Mouse (Mus musculus) hindbrain, embryonic 15.5 days (tissue): ENCODE data around the gene Becn1. TPM values are rescaled to one million over a fixed set of nuclear protein-coding genes. Genes with fewer than 3 reads are reported as not detected.

ENCODE experiments used
- ATAC-seq: fragments of 200-750 bp; cut with Nextera tagmentation; 2 replicates; pipeline ENCODE4 v1.8.0; 2017; ENCODE audit warnings: low read depth, moderate number of reproducible peaks, moderate TSS enrichment; ENCODE audit not compliant: low FRiP score
- H3K27ac ChIP-seq: fragments of 300-500 bp; sonication (generic); replicated peaks from 2 replicates; pipeline ENCODE4 v1.5.1; 2015; ENCODE audit warnings: mild to moderate bottlenecking, inconsistent platforms
- H3K27me3 ChIP-seq: fragments of 300-500 bp; sonication (generic); 2 replicates; pipeline ENCODE4 v1.6.1; 2015; ENCODE audit warnings: control low read depth, inconsistent platforms
- H3K36me3 ChIP-seq: fragments of 300-500 bp; sonication (generic); 2 replicates; pipeline ENCODE4 v1.6.1; 2015; ENCODE audit warnings: control low read depth, inconsistent platforms
- H3K4me1 ChIP-seq: fragments of 300-500 bp; sonication (generic); replicated peaks from 2 replicates; pipeline ENCODE4 v1.6.1; 2015; ENCODE audit warnings: control low read depth, inconsistent platforms
- H3K4me2 ChIP-seq: fragments of 300-500 bp; sonication (generic); 2 replicates; pipeline ENCODE4 v1.6.1; 2015; ENCODE audit warnings: moderate library complexity, mild to moderate bottlenecking, inconsistent platforms
- H3K4me3 ChIP-seq: fragments of 300-500 bp; sonication (generic); 2 replicates; pipeline ENCODE4 v1.5.1; 2015; ENCODE audit warnings: mild to moderate bottlenecking, inconsistent platforms
- H3K9ac ChIP-seq: fragments of 300-500 bp; sonication (generic); 2 replicates; pipeline ENCODE4 v1.6.1; 2015; ENCODE audit warnings: inconsistent platforms
- H3K9me3 ChIP-seq: fragments of 300-500 bp; sonication (generic); 2 replicates; pipeline ENCODE4 v1.6.1; 2016; ENCODE audit warnings: control low read depth, inconsistent platforms
- WGBS: fragments of 180-500 bp; shearing (Covaris S2); methylation state at CpG from one replicate; pipeline ENCODE4 v1.1.7; 2015; 5-methylcytosine and 5-hydroxymethylcytosine counted together
- polyA plus RNA-seq: library from polyadenylated mRNA; unstranded; fragments of >200 nt; fragmentation: Nextera tagmentation; extraction: Ambion mirVana; gene quantifications from 2 replicates; pipeline ENCODE4 v1.2.1, GENCODE M21; 2015

Gene Becn1
- polyA plus RNA-seq, 1 experiment from 2014 or later = 173 TPM

DNA sequence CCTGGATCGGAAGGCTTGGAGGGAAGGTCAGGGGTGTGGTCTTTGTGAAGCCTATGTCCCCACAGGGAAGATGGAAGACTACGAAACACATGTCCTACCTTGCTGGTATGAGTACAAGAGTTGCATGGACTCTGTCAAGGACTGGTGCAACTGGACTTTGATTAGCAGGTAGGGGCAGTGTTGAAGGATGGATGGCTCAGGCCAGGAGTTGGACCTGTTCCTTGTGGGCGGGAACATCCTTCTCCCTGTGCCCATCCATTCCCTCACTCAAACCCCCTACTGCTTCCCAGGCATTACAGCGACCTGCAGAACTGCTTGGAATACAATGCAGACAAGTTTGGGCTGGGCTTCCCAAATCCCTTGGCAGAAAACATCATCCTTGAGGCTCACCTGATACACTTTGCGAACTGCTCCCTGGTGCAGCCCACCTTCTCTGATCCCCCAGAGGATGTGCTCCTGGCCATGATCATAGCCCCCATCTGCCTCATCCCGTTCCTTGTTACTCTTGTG is 54.5 kb downstream of the Becn1 start:
- H3K4me1 ChIP-seq = peaks cover 18% of the 10 kb centered on the region
- no peaks in the 10 kb centered on the region for H3K9me3 ChIP-seq
- 82% methylated on average over 6 of the region's 6 CpGs for WGBS
- no peak for ATAC-seq
- H3K9ac ChIP-seq = no peak overlapping the region
- peak overlapping the region; percentile 99 for H3K4me2 ChIP-seq
- H3K27me3 ChIP-seq = peaks cover 34% of the 10 kb centered on the region
- peak overlapping the region; percentile 67 for H3K4me3 ChIP-seq
- no peaks in the 10 kb centered on the region for H3K36me3 ChIP-seq
- H3K27ac ChIP-seq = no peak overlapping the region

GRCm38 (mm10) chr11:101246702-101247012 is 55.4 kb downstream of the Becn1 start:
- Histone ChIP-seq H3K4me2 (peak overlapping the region; percentile 99), H3K36me3 (no peaks in the 10 kb centered on the region), H3K4me3 (peak overlapping the region; percentile 67), H3K9ac (peak overlapping the region; percentile 82), H3K9me3 (no peaks in the 10 kb centered on the region), H3K27me3 (peaks cover 34% of the 10 kb centered on the region), H3K4me1 (peaks cover 16% of the 10 kb centered on the region), H3K27ac (peak overlapping the region; percentile 73)
- 0 out of 2 replicates have a peak, but pooled peaks have one; percentile 36 for ATAC-seq
- 3% methylated on average over 7 of the region's 7 CpGs for WGBS

DNA sequence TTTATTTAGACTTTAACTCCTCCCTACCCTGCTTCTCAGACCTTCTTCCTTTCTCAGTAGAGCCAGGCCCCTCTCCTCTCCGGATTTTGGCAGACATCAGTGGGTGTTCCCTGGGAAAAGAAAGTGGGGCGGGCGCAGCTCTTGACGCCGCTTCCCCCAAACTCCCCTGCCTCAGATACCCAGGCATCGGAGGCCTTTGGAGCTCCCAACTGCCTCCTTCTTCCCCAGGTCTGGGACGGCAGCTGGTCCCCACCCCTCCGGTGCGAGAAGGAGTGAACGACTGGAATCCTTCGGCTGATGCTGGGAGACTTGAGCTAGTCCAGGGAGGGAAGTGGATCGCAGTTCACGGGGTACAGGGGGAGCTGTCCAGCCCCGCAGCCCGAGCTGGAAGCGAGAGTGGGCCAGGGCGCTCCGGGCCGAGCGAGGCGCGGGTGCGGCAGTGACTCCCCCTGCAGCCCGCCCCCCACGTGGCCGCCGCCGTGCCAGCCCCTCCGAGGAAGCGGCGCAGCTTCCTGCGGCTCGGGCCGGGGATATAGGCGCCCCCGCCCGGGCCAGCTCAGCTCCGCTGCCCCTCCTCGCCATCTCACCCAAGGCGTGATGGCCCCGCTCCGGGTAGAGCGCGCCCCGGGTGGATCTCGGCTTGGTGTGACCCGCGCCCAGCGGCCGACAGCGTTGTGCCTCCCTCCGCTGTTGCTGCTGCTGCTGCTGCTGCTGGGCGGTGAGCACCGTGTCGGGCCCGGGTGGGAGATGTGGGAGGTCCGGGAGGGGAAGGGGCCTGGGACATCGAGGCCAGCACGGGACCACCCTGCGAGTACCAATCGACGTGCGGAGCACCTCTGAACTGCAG is 56.0 kb downstream of the Becn1 start, which contains the start of gene Ramp2:
Ramp2 (plus strand) TSS at position 174 of the 847 bp plus-strand sequence.
- Histone ChIP-seq H3K27me3 (peaks cover 34% of the 10 kb centered on the region), H3K27ac (peak within 1 kb of the TSS; percentile 73), H3K4me2 (peak within 1 kb of the TSS; percentile 99), H3K4me3 (peak within 1 kb of the TSS; percentile 67), H3K9ac (peak within 1 kb of the TSS; percentile 82), H3K9me3 (no peaks in the 10 kb centered on the region), H3K36me3 (no peaks in the 10 kb centered on the region), H3K4me1 (peaks cover 16% of the 10 kb centered on the region)
- under 1% methylated on average over 42 of the region's 63 CpGs for WGBS
- ATAC-seq = peak; percentile 81

GRCm38 (mm10) chr11:101245071-101245470 is 57.0 kb downstream of the Becn1 start:
- H3K27me3 ChIP-seq = peaks cover 34% of the 10 kb centered on the region
- no peaks in the 10 kb centered on the region for H3K36me3 ChIP-seq
- H3K4me1 ChIP-seq = peaks cover 16% of the 10 kb centered on the region
- no peak overlapping the region for H3K4me3 ChIP-seq
- no peak overlapping the region for H3K9ac ChIP-seq
- no peak overlapping the region for H3K27ac ChIP-seq
- ATAC-seq = no peak
- WGBS = 41% methylated on average over 4 of the region's 4 CpGs
- H3K9me3 ChIP-seq = no peaks in the 10 kb centered on the region
- peak overlapping the region; percentile 99; the same call in 1 of the 2 replicates for H3K4me2 ChIP-seq

DNA sequence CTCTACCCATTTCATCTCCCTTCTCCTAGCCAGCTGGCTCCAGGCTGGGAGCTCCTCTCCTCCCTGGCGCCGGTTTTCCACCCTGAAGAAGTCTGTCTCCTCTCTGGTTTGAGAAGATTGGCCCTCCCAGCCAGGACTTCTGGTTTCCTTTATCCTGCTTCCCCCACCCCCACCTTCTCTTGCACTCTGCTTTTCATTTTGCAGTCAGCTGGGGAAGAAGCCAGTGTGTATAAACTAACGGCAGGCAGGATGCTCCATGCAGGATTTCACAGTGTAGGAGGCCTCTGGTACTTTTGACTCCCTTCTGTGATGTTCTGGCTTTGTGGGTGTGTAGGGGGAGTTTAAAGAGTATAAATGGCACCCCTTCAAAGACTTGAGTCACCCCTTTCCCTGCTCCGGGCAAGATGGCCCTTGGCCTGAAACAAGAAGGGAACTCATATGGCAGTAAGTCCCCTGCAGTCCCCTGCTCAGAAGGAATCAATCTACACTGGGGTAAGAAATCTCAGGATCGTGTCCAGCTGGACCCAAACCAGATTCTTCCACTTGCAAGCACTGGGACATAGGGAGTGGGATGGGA is 63.9 kb downstream of the Becn1 start:
- no peaks in the 10 kb centered on the region for H3K9me3 ChIP-seq
- no peak overlapping the region for H3K4me2 ChIP-seq
- no peak overlapping the region for H3K4me3 ChIP-seq
- no peak for ATAC-seq
- no peaks in the 10 kb centered on the region for H3K27me3 ChIP-seq
- 63% methylated on average over 5 of the region's 5 CpGs for WGBS
- H3K27ac ChIP-seq = 0 out of 2 replicates have a peak overlapping the region, but pooled peaks have one; percentile 15
- no peaks in the 10 kb centered on the region for H3K4me1 ChIP-seq
- H3K36me3 ChIP-seq = no peaks in the 10 kb centered on the region
- H3K9ac ChIP-seq = no peak overlapping the region

GRCm38 (mm10) chr11:101236782-101237181 is 65.3 kb downstream of the Becn1 start:
- ATAC-seq = no peak
- WGBS = 94% methylated on average over 5 of the region's 5 CpGs
- Histone ChIP-seq H3K27me3 (no peaks in the 10 kb centered on the region), H3K36me3 (no peaks in the 10 kb centered on the region), H3K27ac (no peak overlapping the region), H3K4me2 (no peak overlapping the region), H3K4me3 (no peak overlapping the region), H3K9me3 (no peaks in the 10 kb centered on the region), H3K4me1 (no peaks in the 10 kb centered on the region), H3K9ac (no peak overlapping the region)

Other genes with a start within 250 kb of the Becn1 start
- 13.0 and 15.5 TPM in 2 replicates for gene Naglu, start 232.3 kb downstream of the Becn1 start, polyA plus RNA-seq
- 0.47 and 0.48 TPM in 2 replicates for gene Hsd17b1, start 223.9 kb downstream of the Becn1 start, polyA plus RNA-seq
- 40.6 and 42.4 TPM in 2 replicates for gene Coasy, start 219.7 kb downstream of the Becn1 start, polyA plus RNA-seq
- gene Mlx, start 215.0 kb downstream of the Becn1 start, polyA plus RNA-seq = 85.1 and 90.0 TPM in 2 replicates
- 21.3 and 22.5 TPM in 2 replicates for gene Psmc3ip, start 206.8 kb downstream of the Becn1 start, polyA plus RNA-seq
- gene Retreg3, start 182.4 kb downstream of the Becn1 start, polyA plus RNA-seq = 23.6 and 25.5 TPM in 2 replicates
- gene Tubg1, start 182.3 kb downstream of the Becn1 start, polyA plus RNA-seq = 78.0 and 79.8 TPM in 2 replicates
- gene Tubg2, start 146.4 kb downstream of the Becn1 start, polyA plus RNA-seq = 48.0 and 53.1 TPM in 2 replicates
- gene Cntnap1, start 131.8 kb downstream of the Becn1 start, polyA plus RNA-seq = 7.5 and 8.0 TPM in 2 replicates
- gene Plekhh3, start 130.9 kb downstream of the Becn1 start, polyA plus RNA-seq = 9.5 and 11.8 TPM in 2 replicates
- 0.63 and 0.70 TPM in 2 replicates for gene Ccr10, start 126.8 kb downstream of the Becn1 start, polyA plus RNA-seq
- gene Ezh1, start 75.8 kb downstream of the Becn1 start, polyA plus RNA-seq = 26.5 and 27.4 TPM in 2 replicates
- 96.5 and 98.8 TPM in 2 replicates for gene Ramp2, start 56.3 kb downstream of the Becn1 start, polyA plus RNA-seq
- gene Vps25, start 48.6 kb downstream of the Becn1 start, polyA plus RNA-seq = 118 and 124 TPM in 2 replicates
- 8.5 and 9.5 TPM in 2 replicates for gene Wnk4, start 41.7 kb downstream of the Becn1 start, polyA plus RNA-seq
- 1.0 and 1.2 TPM in 2 replicates for gene Cntd1, start 23.3 kb downstream of the Becn1 start, polyA plus RNA-seq
- gene Coa3, start 23.2 kb downstream of the Becn1 start, polyA plus RNA-seq = 223 and 225 TPM in 2 replicates
- gene Psme3, start 13.9 kb upstream of the Becn1 start, polyA plus RNA-seq = 115 and 116 TPM in 2 replicates
- 1.5 and 2.1 TPM in 2 replicates for gene Aoc2, start 22.8 kb upstream of the Becn1 start, polyA plus RNA-seq
- 0.13 and 0.14 TPM in 2 replicates for gene Aoc3, start 28.3 kb upstream of the Becn1 start, polyA plus RNA-seq
- gene G6pc, start 65.3 kb upstream of the Becn1 start, polyA plus RNA-seq = not detected in 2 replicates
- 88.8 and 92.0 TPM in 2 replicates for gene Aarsd1, start 115.3 kb upstream of the Becn1 start, polyA plus RNA-seq
- gene Gm27029, start 122.5 kb upstream of the Becn1 start, polyA plus RNA-seq = 7.2 and 7.9 TPM in 2 replicates
- 32.0 and 33.2 TPM in 2 replicates for gene Rundc1, start 122.8 kb upstream of the Becn1 start, polyA plus RNA-seq
- 3.0 and 4.0 TPM in 2 replicates for gene Ptges3l, start 123.0 kb upstream of the Becn1 start, polyA plus RNA-seq
- gene Rpl27, start 140.0 kb upstream of the Becn1 start, polyA plus RNA-seq = 228 and 230 TPM in 2 replicates
- 4.3 and 5.2 TPM in 2 replicates for gene Ifi35, start 146.1 kb upstream of the Becn1 start, polyA plus RNA-seq
- gene Rnd2, start 162.7 kb upstream of the Becn1 start, polyA plus RNA-seq = 85.3 and 86.0 TPM in 2 replicates
- 123 and 135 TPM in 2 replicates for gene Vat1, start 163.9 kb upstream of the Becn1 start, polyA plus RNA-seq
- 2.8 and 3.0 TPM in 2 replicates for gene Brca1, start 249.7 kb upstream of the Becn1 start, polyA plus RNA-seq
- 87.6 and 92.4 TPM in 2 replicates for gene Nbr1, start 249.9 kb upstream of the Becn1 start, polyA plus RNA-seq